Mouse (Mus musculus): ENCODE measurements around the gene Gm45716.
"Not testable (repeated sequence)": the region's sequence is repeated elsewhere in the genome, so short reads cannot be mapped to it uniquely, and the experiment has no call there.

Gene Gm45716

DNA sequence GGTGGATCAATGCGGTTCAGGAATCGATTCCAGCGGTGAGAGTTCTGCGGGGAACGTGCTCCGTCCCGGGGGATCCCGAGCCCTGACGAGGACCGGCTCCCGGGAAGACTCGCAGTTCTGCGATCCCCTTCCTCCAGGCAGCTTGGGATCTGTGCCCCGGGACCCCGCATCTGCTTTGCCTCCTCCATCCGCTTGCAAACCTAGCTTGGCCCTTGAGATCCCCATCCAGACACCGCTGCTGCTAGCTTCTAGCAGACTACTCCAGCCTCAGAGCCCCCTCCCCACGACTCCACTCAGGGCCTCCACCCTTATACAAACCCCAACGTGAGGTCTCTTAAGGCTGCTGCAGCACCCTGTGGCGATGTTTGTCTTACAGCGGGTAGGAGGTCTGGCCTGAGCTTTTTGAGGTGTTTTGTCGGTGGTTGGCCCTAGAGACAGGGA lies 62.2 kb downstream of the Gm45716 start:
- no peak for DNase-seq (ENCODE audit: extremely low read depth, low read depth, low spot score)

DNA sequence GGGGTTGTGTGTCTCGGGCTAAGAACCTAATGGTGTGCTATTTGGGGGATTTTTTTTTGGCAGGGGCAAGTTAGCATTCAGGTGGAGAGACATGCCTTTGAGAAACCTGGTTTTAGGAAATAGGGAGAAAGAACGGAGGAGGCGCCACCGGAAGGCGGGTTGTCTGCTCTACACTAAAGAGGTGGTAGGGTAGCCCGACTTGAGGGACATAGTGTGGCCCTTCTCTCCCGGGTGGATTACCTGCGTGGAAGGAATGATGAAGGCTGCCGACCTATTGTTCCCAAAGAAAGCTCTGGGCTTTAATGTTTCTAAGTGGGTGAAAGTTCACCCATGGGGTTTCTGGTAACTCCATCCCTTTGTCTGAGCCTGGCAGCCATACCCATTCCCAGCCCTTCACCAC lies 62.7 kb downstream of the Gm45716 start:
- DNase-seq (ENCODE audit: extremely low read depth, low read depth, low spot score), result no peak

DNA sequence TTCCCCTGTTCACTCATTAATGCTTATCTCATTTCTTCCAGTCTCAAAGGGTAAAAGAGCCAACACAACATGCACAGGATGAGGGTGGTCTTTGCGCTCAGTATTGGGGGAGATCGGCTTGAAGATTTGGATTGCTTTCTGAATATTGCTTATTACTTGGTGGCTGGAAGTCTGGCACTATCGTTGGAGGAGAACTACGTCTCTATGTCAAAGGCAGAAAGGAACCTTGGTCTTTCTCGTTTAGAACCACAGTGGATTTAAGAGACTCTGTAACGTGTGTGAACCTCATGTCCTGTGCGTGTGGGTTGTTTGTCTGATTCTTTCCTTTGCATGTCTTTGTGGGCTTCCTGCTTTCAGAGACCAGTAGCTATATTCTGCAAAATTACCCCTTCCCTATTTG lies 63.2 kb downstream of the Gm45716 start:
- DNase-seq (ENCODE audit: extremely low read depth, low read depth, low spot score), result no peak

DNA sequence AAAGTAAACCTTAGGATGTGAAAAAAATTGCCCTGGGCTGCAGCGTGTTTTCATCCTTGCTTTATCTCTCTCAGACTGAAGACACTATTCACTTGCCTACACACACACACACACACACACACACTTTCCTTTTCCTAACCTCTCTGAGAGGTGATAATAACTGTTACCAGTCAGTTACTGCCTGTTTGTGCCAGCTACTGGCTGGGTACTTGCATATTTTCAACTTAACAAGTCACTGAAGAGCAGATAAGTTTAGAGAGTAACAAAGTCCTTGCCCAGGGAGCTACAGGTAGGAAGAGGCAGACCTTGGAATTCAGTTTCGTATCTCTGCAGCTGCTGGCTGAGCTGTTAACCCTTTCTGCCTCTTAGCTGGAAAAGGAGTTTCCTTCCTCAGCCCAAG lies 64.4 kb downstream of the Gm45716 start:
- no peak for DNase-seq (ENCODE audit: extremely low read depth, low read depth, low spot score)

DNA sequence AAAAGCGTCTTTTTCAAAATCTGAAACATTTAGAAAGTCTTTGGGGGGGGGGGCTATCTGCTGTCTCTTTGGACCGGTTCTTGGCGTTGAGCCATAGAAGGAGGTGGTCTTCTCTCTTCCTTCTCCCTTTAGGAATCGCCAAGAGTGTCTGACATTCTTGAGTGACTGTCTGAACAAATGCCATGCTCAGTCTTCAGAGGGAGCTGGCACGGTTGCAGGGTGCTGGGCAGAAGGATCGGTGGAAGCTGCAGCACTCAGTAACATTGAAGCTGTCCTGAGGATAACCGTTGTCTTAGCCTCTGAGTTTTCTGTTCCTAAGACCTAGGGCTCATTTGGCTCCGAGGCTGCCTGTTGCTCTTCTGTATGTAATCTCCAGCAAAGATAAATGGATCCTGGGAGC lies 64.9 kb downstream of the Gm45716 start:
- DNase-seq (ENCODE audit: extremely low read depth, low read depth, low spot score), result no peak

DNA sequence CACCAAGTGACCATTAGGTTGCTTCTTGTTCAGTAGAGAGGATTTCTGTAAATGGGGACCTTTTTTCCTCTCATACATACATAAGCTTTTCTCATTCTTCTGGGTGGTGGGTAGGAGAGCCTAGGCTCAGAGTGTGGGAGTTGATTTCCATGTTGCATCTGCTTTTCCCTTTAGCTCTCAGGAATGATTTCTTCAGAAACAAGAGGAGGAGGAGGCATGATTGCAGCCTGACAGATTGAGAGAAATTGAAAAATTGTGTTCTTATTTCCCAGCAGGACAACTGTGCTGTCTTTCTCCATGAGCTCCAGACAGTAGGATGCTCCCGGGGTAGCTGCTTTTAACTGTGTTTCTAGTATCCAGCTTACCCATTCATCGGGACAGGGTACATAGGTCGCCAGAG lies 67.1 kb downstream of the Gm45716 start:
- no peak for DNase-seq (ENCODE audit: extremely low read depth, low read depth, low spot score)

DNA sequence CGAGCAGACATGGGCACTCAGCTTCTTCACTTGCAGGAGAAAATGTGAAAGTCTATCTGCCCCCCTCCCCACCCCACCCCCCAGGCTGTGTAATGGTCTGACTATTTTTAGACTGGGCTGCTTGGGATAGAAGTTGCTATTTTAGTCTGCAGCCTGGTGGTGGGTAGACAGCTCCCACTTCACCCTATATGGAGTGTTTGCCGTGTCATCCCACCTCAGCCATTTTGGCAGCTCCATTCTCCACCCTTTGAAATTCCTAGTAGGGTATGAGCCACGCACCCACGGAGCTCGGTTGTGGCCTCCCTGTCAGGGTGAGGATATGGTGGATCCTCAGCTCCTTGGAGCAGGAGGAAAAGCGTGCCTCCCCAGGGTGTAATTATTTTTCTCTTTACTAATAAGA lies 68.2 kb downstream of the Gm45716 start:
- no peak for DNase-seq (ENCODE audit: extremely low read depth, low read depth, low spot score)

DNA sequence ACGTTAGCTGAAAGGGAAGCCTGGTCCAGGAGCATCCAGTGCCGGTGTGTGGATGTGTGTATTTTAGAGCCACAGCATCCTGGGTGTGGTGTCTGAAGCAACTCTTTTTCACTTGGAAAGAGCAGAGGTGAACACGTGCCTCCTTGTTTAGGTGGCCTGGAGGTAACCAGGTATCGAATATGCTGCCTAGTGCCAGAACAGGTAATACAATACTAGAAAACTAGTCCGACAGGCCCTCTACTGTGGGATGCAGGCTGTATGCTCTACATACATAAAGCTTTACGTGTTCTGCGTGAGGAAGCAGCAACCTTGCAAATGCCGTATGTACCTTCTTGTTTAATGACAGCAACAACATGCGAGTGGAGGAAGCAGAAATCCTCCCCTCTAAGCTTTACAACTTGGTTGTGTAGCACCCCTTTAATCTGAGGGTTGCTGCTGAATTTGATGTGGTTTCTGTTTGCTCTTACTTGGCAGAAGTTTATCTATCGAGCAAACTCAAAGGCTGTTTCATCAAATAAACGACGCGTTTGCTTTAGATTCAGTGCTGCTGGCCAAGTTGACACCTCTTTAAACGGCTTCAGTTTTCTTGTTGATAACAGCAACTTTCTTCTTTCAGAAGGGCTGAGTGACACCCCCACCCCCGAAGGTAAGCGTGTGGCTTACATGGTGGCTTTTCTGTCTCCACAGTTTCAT lies 69.5 kb downstream of the Gm45716 start:
- no peak for DNase-seq (ENCODE audit: extremely low read depth, low read depth, low spot score)

DNA sequence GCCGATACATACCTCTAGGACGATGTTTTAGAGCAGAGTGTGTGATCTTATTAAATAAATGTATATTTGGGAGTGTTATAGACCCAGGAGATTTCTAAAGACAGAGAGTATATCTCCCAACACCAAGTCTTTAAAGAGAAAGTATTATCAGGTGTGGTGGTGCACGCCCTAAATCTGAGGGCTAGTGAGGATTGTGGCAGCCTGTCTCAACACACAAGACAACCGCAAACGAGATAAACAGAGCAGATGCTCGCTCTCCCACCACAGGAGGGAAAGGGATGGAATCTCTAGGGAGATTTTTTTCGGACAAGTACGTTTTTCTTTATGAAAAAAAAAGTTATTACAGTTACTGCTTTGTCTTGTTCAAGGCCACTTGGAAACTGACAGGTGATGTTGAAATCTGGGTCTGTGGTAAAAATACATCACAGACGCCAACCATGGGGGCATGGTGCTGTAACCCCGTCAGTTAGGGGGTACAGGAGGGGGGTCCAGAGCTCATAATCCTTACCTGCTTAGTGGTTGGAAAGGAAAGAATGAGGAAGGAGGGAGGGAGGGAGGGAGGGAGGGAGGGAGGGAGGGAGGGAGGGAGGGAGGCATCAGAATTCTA lies 70.9 kb downstream of the Gm45716 start:
- DNase-seq (ENCODE audit: extremely low read depth, low read depth, low spot score), result no peak

DNA sequence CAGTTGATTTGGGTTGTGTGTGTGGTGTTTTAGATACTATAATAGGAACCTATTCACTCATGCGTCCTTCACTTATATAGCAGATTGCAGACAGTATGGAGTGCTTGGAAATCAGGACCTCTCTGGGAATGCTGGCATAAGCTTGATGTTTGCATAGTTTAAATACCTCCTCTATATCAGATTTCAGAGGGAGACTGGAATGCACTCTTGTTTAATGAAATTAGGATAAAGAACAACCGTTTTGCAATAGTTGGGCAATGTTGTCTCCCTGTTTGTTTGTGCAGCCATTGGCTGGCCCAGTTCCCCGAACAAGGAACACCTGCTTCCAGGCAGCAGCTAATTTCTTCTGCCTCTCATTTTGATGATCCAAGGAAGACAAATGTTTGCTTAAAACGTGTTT lies 71.6 kb downstream of the Gm45716 start:
- peak; percentile 86 for DNase-seq (ENCODE audit: extremely low read depth, low read depth, low spot score)

DNA sequence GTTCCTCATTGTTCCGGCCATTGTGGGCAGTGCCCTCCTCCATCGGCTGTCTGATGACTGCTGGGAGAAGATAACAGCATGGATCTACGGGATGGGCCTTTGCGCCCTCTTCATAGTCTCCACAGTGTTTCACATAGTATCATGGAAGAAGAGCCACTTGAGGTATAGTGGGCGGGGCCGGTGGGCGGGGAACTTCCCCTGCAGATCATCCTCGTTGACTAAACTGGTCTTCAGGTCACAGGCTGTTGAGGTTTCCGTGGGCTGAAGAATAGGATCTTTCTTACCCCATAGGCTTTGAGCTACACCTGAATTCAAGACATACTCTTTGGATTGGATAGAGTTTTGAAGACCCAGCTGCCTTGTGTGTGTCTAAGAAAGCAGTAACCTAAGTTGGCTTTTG lies 72.3 kb downstream of the Gm45716 start:
- DNase-seq (ENCODE audit: extremely low read depth, low read depth, low spot score), result no peak

DNA sequence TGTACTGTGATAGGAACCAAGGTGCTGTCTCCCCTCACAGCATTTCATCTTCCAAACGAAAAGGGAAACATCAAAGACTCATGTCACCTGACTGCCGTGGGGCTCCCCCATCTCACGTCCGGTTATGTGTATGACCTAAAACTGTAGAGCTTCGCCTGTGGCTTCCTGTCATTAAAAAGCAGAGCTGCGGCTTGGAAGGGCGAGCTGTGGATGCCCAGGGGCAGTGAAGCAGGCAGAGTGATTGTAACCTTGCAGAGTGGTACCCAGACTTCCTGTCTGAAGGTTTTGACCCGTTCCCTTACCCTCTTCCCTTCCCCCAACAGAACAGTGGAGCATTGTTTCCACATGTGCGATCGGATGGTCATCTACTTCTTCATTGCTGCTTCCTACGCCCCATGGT lies 76.7 kb downstream of the Gm45716 start:
- no peak for DNase-seq (ENCODE audit: extremely low read depth, low read depth, low spot score)

DNA sequence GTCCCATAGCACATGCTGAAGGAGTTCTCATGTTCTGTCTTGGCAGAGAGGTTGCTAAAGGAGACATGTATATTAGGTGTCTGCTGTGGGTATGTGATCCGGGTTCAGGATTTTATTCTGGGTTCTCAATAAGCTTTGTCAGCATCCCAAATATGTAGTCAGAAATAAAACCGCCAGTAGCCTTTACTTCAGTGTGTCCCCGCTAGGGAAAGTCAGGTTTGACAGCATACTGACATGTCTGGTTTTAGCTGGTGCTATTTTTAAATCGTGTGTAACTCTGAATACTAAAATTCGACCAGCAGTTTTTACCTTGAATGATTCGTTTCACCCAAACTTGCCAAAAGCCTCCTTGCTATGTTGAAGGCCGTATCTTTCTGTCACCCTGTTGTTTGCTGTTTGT lies 78.1 kb downstream of the Gm45716 start:
- DNase-seq (ENCODE audit: extremely low read depth, low read depth, low spot score), result no peak

DNA sequence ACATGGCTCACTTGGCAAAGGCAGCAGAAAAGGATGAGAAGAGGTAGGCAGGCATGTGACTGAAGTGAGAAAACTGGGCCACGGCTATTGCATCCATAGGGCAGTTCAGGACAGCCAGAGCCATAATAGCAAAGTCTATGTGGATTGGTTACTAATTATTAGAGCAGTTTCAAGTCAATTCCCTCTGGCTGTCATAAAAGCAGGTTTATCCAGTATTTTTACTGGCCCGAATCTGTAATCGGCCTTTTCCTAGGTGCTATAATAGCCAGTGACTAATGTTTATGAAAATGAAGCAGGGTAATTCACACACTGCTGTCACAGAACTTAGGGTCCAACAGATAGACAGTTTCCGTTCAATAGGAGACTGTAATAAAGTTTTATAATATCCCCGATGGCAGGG lies 81.5 kb downstream of the Gm45716 start:
- no peak for DNase-seq (ENCODE audit: extremely low read depth, low read depth, low spot score)

DNA sequence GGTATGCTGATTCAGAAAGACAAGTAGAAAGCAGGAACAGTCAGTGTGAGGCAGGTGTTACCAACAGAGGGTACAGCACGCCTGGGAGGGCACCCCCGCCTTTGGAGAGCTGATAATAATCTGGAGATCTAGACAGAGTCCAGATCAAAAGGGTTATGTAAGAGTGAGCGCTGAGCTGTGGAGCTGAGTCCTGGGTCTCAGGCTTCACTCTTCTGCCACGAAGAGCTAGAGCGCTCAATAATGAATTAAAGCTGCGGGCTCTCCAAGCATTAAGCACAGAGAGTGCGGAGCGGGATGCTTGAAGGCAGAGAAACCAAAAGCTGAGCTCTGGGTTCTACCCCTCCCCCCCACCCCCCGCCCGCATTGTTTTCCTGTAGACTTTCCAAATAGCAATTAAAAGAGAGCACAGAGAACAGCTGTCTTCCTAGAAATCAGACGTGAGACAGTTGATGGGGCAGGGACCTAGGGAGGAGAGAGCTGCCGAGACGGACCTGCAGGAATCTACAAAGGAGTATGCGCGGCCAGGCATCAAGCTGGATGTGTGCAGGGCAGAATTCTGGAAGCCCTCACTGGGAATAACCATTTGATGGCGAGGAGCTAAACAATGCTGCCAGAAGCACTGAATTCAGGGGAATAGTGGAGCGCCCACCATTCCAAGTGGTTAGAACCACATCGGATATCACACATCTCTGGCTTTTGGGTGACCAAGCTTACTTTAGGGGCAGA lies 82.1 kb downstream of the Gm45716 start:
- no peak for DNase-seq (ENCODE audit: extremely low read depth, low read depth, low spot score)

DNA sequence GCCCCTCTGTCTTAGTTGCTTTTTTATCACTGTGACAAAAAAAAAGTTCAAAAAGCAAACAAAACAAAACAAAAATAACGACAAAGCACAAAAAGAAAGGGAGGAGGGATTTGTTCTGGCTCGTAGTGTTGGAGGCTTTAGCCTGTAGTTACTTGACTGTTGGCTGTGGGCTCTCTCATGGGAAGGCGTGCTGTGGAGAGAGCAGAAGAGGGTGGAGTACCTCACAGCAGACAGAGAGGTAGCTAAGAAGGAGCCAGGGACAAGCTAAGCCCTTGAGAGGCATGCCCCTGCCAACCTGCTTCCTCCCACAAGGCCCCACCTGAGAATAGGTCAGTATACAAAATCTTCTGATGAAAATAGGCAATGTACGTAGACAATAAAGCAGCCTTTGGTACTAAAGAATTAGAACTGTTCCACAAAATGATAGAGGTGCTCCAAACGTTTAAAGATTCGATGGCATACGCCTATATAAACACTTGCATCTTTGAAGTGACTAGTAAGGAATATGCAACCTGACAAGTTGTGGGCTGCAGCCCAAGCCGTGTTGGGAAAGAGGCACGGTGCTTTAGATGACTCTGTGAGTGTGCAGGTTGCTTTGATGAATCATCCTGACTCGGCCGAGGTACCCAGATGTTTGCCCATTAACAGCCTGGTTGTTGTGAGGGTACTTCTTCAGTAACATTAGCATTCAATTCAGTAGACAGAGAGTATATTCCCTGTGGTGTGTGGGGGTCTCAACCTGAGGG lies 82.8 kb downstream of the Gm45716 start:
- DNase-seq (ENCODE audit: extremely low read depth, low read depth, low spot score), result no peak

DNA sequence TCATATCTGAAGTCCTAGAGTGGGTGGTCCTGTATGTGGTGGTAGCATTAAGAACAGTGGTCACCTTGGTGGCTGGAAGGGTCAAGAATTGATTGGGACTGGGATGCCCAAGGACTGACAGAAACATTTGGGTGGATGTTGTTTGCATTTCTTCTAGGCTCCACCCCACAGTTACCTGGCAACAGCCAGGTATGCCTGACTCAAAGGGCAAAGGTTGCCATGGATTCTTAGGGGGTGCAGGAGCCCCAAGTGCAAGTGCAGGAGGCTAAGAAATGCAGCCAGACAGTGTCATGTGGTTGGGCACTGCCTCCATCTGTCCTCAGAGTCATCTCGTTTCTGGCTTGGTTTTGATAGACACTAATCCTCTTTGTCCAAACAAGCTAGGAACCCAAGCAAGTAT lies 86.7 kb downstream of the Gm45716 start:
- no peak for DNase-seq (ENCODE audit: extremely low read depth, low read depth, low spot score)

DNA sequence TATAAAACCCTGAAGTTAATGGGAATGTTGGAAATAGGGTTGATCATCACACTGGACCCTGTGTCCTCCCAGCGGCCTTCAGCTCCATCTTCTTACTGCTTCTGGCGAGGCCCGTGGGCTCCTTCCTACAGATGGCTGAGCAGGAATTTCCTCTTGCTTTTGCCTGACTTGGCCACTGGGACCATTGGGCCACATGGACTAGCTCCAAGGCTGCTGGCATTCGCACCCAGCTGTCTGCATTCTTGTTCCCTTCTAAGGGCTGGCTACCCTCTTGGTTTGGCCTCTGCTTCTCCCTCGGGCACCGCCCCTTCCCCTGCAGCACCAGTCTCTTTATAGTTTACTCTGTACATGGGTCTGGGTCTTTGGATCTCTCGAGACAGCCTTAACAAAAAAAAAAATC lies 88.2 kb downstream of the Gm45716 start:
- no peak for DNase-seq (ENCODE audit: extremely low read depth, low read depth, low spot score)

DNA sequence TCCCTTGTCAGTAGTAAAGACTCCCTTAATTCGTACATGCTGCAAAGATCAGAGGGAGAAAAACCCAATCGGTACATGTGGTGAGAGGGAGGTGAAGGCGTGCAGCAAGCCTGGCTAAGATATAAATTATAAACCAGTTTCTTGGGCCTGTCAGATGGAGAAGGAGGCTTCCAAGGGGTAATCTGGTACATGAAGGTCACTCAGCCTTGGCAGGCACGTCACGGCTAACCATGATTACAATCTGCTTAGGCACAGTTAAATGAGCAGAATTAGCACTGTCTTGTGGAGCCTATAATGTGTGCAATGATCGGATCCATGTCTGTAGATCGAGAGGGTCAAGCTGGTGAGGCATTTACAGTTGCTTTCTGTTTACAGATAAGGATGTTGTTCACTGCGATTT lies 88.7 kb downstream of the Gm45716 start:
- no peak for DNase-seq (ENCODE audit: extremely low read depth, low read depth, low spot score)

DNA sequence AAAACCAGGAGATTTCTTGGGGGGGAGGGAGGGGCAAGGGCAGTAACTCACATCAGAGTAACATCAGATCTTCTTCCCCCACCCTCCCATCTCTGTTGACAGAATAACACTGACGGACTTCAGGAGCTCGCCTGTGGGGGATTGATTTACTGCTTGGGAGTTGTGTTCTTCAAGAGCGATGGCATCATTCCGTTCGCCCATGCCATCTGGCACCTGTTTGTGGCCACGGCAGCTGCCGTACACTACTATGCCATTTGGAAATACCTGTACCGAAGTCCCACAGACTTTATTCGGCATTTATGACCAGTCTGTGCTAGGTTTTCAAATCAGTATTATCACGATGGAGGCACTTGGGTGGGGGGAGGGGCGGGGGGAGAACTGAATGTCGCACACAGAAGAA lies 89.1 kb downstream of the Gm45716 start:
- no peak for DNase-seq (ENCODE audit: extremely low read depth, low read depth, low spot score)

DNA sequence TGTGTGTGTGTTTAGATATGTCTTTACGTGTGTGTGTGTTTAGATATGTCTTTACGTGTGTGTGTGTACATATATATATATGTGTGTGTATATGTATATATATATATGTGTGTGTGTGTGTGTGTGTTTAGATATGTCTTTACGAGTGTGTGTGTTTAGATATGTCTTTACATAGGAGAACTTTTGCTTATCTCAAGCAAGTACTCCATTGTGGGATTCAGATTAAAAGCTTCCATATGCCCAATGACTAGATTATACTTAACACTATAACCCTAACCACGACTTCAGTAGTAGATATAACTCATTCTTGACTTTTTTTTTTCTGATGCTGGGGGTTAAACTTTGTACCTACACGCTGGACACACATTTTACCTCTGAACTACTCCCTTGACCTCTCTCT lies 92.6 kb downstream of the Gm45716 start:
- no peak for DNase-seq (ENCODE audit: extremely low read depth, low read depth, low spot score)

DNA sequence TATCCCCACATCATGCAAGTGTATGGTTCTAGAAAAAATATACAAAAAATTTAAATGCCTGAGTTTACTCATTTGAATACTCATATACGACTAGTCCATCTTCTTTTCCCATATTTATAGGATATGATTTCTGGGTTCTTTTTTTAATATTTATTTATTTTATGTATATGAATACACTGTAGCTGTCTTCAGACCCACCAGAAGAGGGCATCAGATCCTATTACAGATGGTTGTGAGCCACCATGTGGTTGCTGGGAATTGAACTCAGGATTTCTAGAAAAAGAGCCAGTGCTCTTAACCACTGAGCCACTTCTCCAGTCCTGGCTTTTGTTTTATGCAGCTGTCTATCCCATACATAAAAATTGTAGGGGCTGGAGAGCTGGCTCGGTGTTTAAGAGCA lies 94.5 kb downstream of the Gm45716 start:
- not testable (repeated sequence) for DNase-seq (ENCODE audit: extremely low read depth, low read depth, low spot score)

All from fat pad, adult 2 months (tissue).